Comparison of ENCODE assay signal across 8 mouse cellular contexts in genomic region chr5:135933900-135934441, GRCm38 (mm10). TPM values are rescaled to one million over a fixed set of nuclear protein-coding genes. Genes with fewer than 3 reads are reported as not detected.
DNase-seq lines count a peak whose midpoint lies in the region; TF ChIP-seq lines count a peak whose summit lies in the region.

No protein-coding gene starts in this region.

- TF ChIP-seq CTCF in left cerebral cortex, adult 2 months (IDR thresholded peaks at IDR 0.05), result no peak

- peaks cover 36% of the 10 kb centered on the region for H3K36me3 ChIP-seq in hindbrain, embryonic 10.5 days

- peak overlapping the region; percentile 94 for H3K4me3 ChIP-seq in hindbrain, embryonic 10.5 days
- H3K4me3 ChIP-seq in left cerebral cortex, adult 2 months, result peak overlapping the region; percentile 85

- peaks cover 23% of the 10 kb centered on the region for H3K4me1 ChIP-seq in hindbrain, embryonic 10.5 days (replicated peaks)

- no peaks in the 10 kb centered on the region for H3K27me3 ChIP-seq in hindbrain, embryonic 10.5 days (ENCODE audit: insufficient read depth, poor library complexity, severe bottlenecking)

- DNase-seq in spleen, adult 18-20 months, result peak; percentile 65 to 75
- DNase-seq in spleen, adult 12 weeks (ENCODE audit: low spot score), result no peak
- peak; percentile 86 for DNase-seq in cerebellum, adult 9-10 months
- DNase-seq in frontal cortex, adult 2 months (ENCODE audit: extremely low spot score in 1 of 2, low spot score in 1 of 2), result peak; percentile 50 to 73
- DNase-seq in hindbrain, embryonic 10.5 days (ENCODE audit: low spot score), result peak; percentile 70
- peak; percentile 70 to 74 for DNase-seq in left cerebral cortex, adult 2 months (ENCODE audit: extremely low spot score in 1 of 2, low spot score in 2 of 2)
- DNase-seq in lung, postnatal 36 days, result peak; percentile 78
- DNase-seq in right cerebral cortex, postnatal 25 days, result peak; percentile 77

- H3K27ac ChIP-seq in hindbrain, embryonic 10.5 days, result peak overlapping the region; percentile 98
- peak overlapping the region; percentile 94 for H3K27ac ChIP-seq in left cerebral cortex, adult 2 months

- H3K9me3 ChIP-seq in hindbrain, embryonic 10.5 days, result no peaks in the 10 kb centered on the region

- intact Hi-C loops in left cerebral cortex, adult 2 months (cut with DNase I), result loop anchor here (1.0 to 10.0 kb wide), 4 partner anchors 23 to 749 kb away; partner anchors contain the start of gene Baz1b

- WGBS in hindbrain, embryonic 10.5 days, result under 1% methylated on average over 35 of the region's 35 CpGs

RNA-seq across cellular contexts. Expression of gene Ywhag, which starts 0.4 kb away (rescaled TPM):
- polyA plus RNA-seq in frontal cortex, adult 2 months (2012; rRNA removed), result 528 and 551 TPM in 2 replicates
- polyA plus RNA-seq in hindbrain, embryonic 10.5 days (2016; fragmentation: Nextera tagmentation; extraction: Ambion mirVana), result 274 and 348 TPM in 2 replicates
- 1,000 to 10,000 TPM; 1,191 to 1,224 TPM for total RNA-seq in left cerebral cortex, adult 2 months (2021)

RNA-seq across cellular contexts. Expression of gene Ssc4d, which starts 40.4 kb away (rescaled TPM):
- 2.6 and 2.9 TPM in 2 replicates for polyA plus RNA-seq in frontal cortex, adult 2 months (2012; rRNA removed)
- polyA plus RNA-seq in hindbrain, embryonic 10.5 days (2016; fragmentation: Nextera tagmentation; extraction: Ambion mirVana), result 1.3 and 1.6 TPM in 2 replicates
- total RNA-seq in left cerebral cortex, adult 2 months (2021), result 1 to 10 TPM; 1.3 to 1.5 TPM

RNA-seq across cellular contexts. Expression of gene Zp3, which starts 45.9 kb away (rescaled TPM):
- 0.06 TPM in 1 of 2 replicates, not detected in the other for polyA plus RNA-seq in frontal cortex, adult 2 months (2012; rRNA removed)
- not detected in 2 replicates for polyA plus RNA-seq in hindbrain, embryonic 10.5 days (2016; fragmentation: Nextera tagmentation; extraction: Ambion mirVana)
- not detected for total RNA-seq in left cerebral cortex, adult 2 months (2021)

RNA-seq across cellular contexts. Expression of gene Hspb1, which starts 46.3 kb away (rescaled TPM):
- 29.6 and 40.7 TPM in 2 replicates for polyA plus RNA-seq in frontal cortex, adult 2 months (2012; rRNA removed)
- 10.6 and 24.0 TPM in 2 replicates for polyA plus RNA-seq in hindbrain, embryonic 10.5 days (2016; fragmentation: Nextera tagmentation; extraction: Ambion mirVana)
- total RNA-seq in left cerebral cortex, adult 2 months (2021), result 10 to 100 TPM; 19.2 to 19.3 TPM
